Mouse (Mus musculus): ENCODE measurements around the gene Vmn1r80. TPM values are rescaled to one million over a fixed set of nuclear protein-coding genes. Genes with fewer than 3 reads are reported as not detected.
"Not testable (repeated sequence)": the region's sequence is repeated elsewhere in the genome, so short reads cannot be mapped to it uniquely, and the experiment has no call there.

Gene Vmn1r80
- not detected for total RNA-seq (2018; cell fraction: chromatin; rRNA removed)
- total RNA-seq (2018; cell fraction: cytosol; rRNA removed) = not detected
- total RNA-seq (2018; cell fraction: nucleus; rRNA removed) = not detected
- polyA plus RNA-seq (2018) = not detected in 3 replicates

DNA sequence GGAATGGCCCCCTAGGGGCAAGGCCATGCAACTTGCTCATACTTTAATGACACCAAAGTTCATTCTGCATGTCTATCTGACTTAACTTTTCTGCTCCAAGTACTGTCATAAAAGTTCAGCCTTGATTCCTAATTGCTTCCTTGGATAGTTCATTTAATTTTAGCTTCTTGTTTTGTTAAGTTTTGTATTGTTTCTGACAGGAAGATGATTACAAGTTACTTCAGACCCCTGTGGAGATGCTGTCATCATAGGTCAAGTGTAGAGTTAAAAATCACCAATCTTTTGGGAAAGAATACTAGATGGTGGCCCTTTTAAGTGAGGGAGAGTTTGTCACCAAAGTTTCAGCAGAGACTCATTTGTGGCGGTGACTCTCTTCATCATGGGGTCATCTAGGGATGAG, at the start of gene Vmn1r80:
TSS of gene Vmn1r80 (plus strand) at position 301 of the 400 bp plus-strand sequence.
- Histone ChIP-seq H3K27ac (no peak within 1 kb of the TSS), H3K79me2 (ENCODE audit: inconsistent target) (no peaks in the 10 kb centered on the region), H3K36me3 (ENCODE audit: inconsistent target) (no peaks in the 10 kb centered on the region), H3K4me3 (ENCODE audit: inconsistent target) (no peak within 1 kb of the TSS)
- 73% methylated on average over 1 of the region's 1 CpGs for WGBS (ENCODE audit: missing documents)

DNA sequence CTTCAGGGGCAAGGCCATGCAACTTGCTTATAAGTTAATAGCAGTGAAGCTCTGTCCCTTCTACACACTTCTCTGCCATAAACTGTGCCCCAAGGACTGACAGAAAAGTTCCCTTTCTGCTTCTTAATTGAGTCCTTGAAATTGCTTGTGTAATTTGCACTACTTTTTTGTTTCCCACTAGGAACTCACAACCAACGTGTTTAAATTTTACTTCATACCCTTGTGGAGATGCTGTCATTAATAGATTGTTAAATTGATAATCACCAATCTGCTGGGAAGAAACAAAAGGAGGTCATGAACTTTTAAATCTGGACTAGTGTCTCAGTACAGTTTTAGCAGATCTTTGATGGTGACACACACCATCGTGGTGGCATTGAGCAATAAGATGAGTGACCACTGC, 39.1 kb upstream of the Vmn1r80 start, which contains the start of gene Vmn1r78:
TSS of gene Vmn1r78 (plus strand) at position 301 of the 400 bp plus-strand sequence.
- WGBS (ENCODE audit: missing documents) = 64% methylated on average over 2 of the region's 2 CpGs

GRCm38 (mm10) chr7:12156463-12156862, 32.6 kb upstream of the Vmn1r80 start:
- H3K27ac ChIP-seq; H3K36me3 ChIP-seq (ENCODE audit: inconsistent target); H3K79me2 ChIP-seq (ENCODE audit: inconsistent target); H3K4me3 ChIP-seq (ENCODE audit: inconsistent target): not testable (repeated sequence)
- WGBS (ENCODE audit: missing documents) = no CpG with 5 or more reads among the region's 1 CpGs

More for the DNA sequence above, 39.1 kb upstream of the Vmn1r80 start, which contains the start of gene Vmn1r78:
- Histone ChIP-seq H3K79me2 (ENCODE audit: inconsistent target) (no peaks in the 10 kb centered on the region), H3K4me3 (ENCODE audit: inconsistent target) (no peak within 1 kb of the TSS), H3K27ac (no peak within 1 kb of the TSS), H3K36me3 (ENCODE audit: inconsistent target) (no peaks in the 10 kb centered on the region)

- H3K4me3 ChIP-seq (ENCODE audit: inconsistent target); H3K79me2 ChIP-seq (ENCODE audit: inconsistent target); H3K36me3 ChIP-seq (ENCODE audit: inconsistent target); H3K27ac ChIP-seq: not testable (repeated sequence)
Observed at GRCm38 (mm10) chr7:12170979-12171378, 18.1 kb upstream of the Vmn1r80 start, which contains the start of gene Vmn1r79. Gene Vmn1r79, plus strand, starts transcription at chr7:12171279.

GRCm38 (mm10) chr7:12172926-12173325, 16.2 kb upstream of the Vmn1r80 start:
- H3K36me3 ChIP-seq (ENCODE audit: inconsistent target); H3K79me2 ChIP-seq (ENCODE audit: inconsistent target); H3K27ac ChIP-seq; H3K4me3 ChIP-seq (ENCODE audit: inconsistent target): not testable (repeated sequence)
- 62% methylated on average over 2 of the region's 2 CpGs for WGBS (ENCODE audit: missing documents)

DNA sequence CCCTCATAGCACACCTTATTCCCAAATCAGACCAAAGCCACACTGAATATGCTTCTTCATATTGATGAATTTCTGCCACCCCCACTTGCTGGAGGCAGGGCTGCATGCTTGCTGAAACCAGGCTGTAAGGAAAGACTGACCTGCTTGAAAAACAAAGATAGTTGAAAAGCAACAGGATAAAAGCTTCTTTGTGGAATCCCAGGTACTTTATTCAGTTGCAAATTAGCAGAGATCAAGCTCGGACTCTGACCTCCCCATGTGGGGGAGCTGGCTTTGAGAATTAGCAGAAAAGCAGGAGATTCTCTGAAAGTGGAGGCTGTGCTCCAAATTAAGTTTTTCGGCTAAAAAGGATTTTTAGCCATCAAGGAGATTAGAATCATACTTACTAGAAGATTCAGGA, 15.1 kb downstream of the Vmn1r80 start:
- no peak overlapping the region for H3K27ac ChIP-seq
- H3K79me2 ChIP-seq (ENCODE audit: inconsistent target) = no peaks in the 10 kb centered on the region
- no peaks in the 10 kb centered on the region for H3K36me3 ChIP-seq (ENCODE audit: inconsistent target)
- H3K4me3 ChIP-seq (ENCODE audit: inconsistent target) = no peak overlapping the region
- 73% methylated on average over 2 of the region's 2 CpGs for WGBS (ENCODE audit: missing documents)

Other genes starting within 250 kb of the Vmn1r80 start
- gene Vmn1r77, start 152.5 kb upstream of the Vmn1r80 start, polyA plus RNA-seq (2018) = not detected in 3 replicates
- gene Vmn1r78, start 39.0 kb upstream of the Vmn1r80 start, polyA plus RNA-seq (2018) = not detected in 3 replicates
- not detected in 3 replicates for gene Vmn1r79, start 18.0 kb upstream of the Vmn1r80 start, polyA plus RNA-seq (2018)
- not detected in 3 replicates for gene Vmn1r81, start 79.0 kb downstream of the Vmn1r80 start, polyA plus RNA-seq (2018)
- not detected in 3 replicates for gene Vmn1r82, start 111.1 kb downstream of the Vmn1r80 start, polyA plus RNA-seq (2018)
- gene Vmn1r83, start 140.2 kb downstream of the Vmn1r80 start, polyA plus RNA-seq (2018) = not detected in 3 replicates
- not detected in 3 replicates for gene Vmn1r84, start 180.0 kb downstream of the Vmn1r80 start, polyA plus RNA-seq (2018)
- gene Zfp551, start 233.5 kb downstream of the Vmn1r80 start, polyA plus RNA-seq (2018) = 0.42 to 0.87 TPM (median 0.72 TPM) in 3 replicates